Mouse (Mus musculus): ENCODE measurements around the gene Cdh6.
A peak's percentile ranks its signal among the peaks of the same experiment; 100 is the strongest.

Gene Cdh6

DNA sequence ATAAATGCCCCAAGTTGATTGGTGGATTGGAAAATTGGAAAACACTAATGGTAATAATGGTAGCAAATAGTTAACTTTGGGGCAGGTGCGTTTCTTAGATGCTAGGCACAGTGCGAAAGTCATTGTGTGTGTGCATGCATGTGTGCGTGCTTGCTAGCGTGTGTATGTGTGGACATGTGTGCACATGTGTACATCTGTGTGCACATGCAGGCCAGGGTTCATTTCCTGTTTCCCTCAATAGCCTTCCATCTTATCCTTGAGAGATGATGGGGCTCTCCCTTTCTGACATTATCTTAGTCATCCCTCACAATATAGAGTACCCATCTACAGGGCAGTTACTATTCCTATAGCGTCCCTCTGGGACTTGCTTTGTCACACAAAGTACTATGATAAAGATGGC, 17.7 kb downstream of the Cdh6 start:
- DNase-seq (ENCODE audit: low spot score in 2 of 2): no peak

DNA sequence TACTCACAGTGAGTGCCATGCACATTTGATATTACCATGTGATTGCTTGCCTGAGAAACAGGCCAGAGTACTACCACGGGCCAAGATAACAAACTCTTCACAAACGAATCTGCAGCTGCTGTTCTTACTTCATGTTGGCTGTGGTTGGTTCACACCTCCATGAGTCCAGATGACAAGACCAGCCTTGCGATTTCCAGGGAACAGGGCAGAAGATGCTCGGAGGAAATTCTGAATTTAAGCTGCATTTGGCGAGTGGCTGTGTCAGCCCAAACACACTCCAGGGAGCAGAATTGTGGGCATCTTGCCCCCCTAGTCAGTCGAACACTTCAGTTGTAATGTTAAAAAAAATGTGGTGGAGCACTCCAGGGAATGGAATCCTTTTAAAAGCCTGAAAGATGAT, 18.1 kb downstream of the Cdh6 start:
- no peak for DNase-seq (ENCODE audit: low spot score in 2 of 2)

DNA sequence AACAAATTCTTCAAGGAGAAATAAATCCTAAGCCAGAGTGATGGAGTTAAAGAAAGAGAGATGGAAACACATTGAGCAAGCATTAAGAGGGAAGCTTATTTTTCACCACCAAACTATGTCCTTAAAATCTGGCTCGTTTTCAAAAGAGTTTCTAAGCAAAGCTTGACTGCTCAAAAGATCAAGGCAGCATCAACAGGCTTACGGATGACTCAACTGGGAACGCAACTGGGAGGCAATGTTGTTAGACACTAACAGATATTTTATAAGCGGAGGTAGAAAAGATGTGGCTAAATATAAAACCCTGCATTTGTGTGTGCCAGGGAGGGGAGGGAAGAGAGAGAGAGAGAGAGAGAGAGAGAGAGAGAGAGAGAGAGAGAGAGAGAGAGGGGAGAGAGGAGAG, 31.5 kb downstream of the Cdh6 start:
- DNase-seq (ENCODE audit: low spot score in 2 of 2): no peak

DNA sequence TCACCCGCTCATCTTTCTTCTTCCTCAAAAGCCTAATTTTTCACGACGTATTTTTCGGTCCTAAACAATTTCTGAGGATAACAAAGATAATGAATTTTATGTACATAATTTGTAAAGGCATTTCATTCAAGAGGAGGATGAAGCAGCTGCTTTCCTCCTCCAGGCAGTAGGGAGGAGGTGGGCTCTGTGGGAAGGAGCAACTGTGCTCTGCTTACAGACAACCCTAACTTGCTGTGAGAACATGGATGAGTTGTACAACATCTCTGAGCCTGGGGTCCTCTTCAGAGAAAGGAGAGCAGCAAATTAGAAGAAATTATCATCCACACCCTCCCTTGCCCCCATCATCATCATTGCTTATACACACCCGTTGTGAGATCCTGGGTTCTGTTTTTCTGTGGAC, 33.8 kb downstream of the Cdh6 start:
- no peak for DNase-seq (ENCODE audit: low spot score in 2 of 2)

DNA sequence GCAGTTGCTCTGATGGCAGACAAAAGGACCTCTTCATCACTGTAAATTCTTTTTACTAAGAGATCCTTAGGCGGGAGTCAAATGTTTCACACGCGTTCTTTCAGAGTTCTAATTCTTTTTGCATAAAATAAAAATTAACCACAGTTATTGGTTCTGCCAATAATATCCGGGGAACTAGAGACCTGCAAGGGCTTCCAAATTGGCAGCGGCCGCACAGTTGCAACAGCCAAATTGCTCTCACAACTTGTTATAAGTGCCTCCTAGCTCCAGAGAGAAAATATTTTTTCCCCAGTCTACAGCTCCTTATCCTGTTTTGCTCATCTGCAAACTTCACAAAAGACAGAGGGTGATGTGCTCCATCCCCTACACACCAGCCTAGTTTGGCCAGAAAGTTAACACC, 36.3 kb downstream of the Cdh6 start:
- no peak for DNase-seq (ENCODE audit: low spot score in 2 of 2)

DNA sequence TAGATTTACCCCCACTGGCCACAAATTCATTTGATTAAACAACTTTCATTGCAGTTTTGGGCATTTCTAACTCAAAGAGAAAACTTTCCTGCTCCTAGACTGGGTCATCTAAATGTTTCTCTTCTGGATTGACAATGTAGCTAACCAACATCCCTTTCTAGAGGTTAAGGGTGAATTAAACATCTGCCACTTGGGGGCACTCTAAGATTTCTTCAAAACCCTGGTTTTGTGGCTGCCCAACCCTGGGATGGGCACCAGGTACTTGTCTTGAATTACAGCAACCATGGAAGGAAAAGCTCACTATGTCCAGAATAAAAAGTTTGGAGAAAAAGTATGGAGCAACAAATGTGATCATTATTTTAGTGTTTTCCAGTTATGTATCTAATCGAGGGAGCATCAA, 39.4 kb downstream of the Cdh6 start:
- DNase-seq (ENCODE audit: low spot score in 2 of 2): no peak

DNA sequence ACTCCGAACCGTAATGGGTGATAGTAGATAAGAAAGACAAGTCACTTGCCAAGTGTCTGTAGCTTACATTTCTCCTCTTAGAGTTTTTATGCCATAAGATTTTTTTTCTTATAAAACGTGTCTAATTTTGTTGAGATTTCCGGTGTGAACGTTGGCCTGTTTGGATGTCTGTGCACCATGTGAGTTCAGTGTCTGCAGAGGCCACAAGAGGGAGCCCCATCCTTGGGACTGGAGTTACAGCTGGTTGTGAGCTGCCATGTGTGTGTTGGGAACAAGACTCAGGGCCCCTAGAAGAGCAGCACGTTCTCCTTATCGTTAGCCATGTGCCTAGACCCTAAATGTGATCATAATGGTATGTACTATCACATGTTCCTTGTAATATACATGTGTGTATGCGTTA, 40.1 kb downstream of the Cdh6 start:
- DNase-seq (ENCODE audit: low spot score in 2 of 2): no peak

DNA sequence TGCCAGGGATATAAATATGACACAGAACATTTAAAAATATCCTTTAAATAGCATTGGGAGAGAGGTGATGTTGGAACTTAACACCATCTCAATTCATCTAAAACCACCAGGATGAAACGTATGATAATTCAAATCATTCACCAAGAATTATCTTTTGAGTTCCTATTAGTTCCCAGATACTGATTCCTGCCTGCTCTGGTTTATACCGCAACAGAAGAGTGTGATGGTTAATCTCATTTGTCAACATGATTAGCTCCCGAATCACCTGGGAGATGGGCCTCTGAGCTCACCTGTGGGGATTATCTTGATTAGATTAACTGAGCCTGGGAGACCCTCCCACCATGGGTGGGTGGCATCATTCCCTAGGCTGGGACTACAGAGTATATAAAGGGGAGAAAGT, 41.0 kb downstream of the Cdh6 start:
- DNase-seq (ENCODE audit: low spot score in 2 of 2): no peak

DNA sequence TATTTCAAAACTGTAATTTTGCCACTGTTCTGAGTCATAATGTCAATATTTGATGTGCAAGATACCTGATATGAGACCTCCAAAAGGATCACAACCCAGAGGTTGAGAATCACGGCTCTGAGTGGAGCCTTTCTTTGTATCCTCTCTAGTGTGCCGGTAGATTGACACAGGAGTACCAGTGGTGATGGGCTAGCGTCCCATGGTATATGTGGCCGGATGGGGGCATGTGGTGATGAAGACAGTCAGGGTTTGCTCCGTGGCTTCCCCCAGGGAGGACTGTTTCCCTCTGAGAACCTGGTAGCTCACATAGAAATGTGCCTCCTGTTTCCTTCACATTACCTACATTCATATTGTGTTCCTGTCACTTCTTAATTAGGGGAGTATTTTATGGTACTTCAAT, 43.2 kb downstream of the Cdh6 start:
- DNase-seq (ENCODE audit: low spot score in 2 of 2): no peak

DNA sequence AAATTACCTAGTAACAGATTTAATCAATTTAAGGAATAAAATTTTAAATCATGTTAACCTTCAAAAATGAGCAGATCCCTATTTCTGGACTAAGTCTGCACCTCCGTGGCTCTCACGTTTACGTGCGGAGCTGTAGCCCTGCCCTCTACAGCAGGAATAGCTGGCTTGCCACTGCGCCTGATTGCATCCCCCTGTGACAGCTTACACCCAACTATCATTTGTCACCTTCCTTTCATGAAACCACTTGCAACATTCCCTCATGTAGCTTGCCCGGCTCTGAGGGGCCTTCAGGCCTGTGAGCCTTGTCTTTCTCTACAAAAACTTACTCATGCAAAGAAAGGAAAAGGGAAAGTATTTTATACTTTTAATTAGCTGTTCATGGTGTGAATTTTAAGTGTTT, 73.1 kb downstream of the Cdh6 start:
- DNase-seq (ENCODE audit: low spot score in 2 of 2): no peak

DNA sequence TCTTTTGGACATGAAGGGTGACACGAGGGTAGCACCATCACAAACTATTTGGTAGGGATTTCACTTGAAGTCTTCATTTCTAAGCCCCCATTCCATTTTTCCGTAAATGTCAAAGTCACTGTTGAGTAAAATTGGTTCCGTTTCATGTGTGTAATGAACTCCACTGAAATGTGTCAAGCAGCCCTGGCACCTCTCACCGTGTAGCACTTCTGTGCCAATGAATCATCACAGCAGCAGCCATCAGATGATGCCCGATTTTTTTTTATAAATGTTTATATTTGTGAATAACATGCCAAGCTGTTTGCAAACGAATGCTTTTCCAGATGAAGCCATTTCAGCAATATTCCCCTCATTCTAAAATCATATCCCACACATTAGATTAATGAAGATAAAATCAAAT, 75.6 kb downstream of the Cdh6 start:
- DNase-seq (ENCODE audit: low spot score in 2 of 2): no peak

DNA sequence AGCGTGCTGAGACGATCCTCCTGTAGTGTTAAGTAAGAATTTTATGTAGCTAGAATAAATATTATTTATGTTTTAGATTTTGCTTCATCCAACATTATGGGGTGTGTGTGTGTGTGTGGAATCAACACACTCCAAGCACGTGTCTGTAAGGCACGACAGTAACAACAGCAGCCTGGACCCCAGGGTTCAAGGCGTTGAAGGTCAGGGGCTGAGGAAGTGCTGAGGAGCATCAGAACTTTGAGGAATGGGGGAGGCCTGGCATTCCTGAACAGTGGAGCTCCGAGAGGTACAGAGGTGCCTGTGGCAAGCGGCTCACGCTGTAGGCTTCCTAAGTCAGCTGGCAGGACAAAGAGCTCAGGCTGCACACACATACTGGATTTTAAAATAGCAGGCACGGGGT, 78.1 kb downstream of the Cdh6 start:
- no peak for DNase-seq (ENCODE audit: low spot score in 2 of 2)

DNA sequence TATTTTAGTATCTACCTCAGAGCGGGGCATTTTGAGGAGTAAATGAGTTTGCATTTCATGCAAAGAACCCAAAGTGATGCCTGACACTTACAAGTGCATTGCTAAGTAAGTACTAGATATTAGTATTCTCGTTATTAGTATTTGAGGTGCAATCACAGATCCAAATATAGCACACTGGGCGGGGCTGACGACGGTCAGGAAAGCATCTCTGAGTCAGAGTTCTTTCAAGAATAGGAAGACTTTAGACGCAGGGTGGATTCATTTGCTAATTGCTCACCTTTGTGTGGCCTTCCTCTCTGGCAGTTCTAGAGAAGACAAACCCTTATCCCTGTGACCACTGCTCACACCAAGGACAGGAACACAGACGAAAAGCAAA, 78.6 kb downstream of the Cdh6 start:
- no peak for DNase-seq (ENCODE audit: low spot score in 2 of 2)

DNA sequence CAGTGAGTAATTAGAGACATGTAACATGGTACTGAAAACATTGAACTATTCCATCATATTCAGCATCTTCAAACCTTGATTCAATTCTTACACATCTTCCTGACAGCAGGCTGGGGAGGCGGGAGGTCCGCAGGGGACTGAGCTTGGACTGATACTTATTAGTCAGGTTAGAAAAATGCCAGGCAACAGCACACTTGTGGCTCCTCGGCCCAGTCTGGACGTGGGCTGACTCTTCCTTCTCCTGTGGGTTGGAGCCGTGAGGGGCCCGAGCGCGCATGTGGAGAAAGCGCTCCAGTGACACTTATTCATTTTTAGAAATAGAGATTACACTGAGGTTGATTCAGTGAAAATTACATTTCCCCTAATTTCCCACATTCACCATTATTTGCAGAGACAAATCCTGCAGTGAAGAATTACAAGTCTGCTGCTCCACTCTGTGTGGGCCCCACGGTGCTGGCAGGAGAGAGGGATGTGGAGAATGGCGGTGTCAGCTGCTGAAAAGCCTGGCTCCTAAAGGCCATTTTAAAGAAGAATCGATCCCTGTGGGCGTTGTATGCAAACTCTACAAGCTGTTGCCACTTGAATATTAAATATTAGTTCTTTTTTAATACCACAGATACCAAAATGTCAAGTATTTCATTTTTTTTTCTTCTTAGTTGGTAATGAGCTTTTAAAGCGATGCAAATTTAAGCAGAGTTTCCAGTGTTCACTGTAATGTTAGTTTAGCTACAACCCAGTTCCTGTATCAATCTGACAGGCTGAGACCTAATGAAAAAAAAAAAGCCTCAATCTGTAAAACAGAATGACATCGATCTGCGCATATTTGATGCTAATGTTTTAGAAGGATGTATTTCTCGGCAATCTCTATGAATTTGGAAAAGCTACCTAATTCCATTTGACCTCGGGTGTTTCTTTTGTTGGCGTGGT, 79.3 kb downstream of the Cdh6 start:
- DNase-seq (ENCODE audit: low spot score in 2 of 2): no peak

DNA sequence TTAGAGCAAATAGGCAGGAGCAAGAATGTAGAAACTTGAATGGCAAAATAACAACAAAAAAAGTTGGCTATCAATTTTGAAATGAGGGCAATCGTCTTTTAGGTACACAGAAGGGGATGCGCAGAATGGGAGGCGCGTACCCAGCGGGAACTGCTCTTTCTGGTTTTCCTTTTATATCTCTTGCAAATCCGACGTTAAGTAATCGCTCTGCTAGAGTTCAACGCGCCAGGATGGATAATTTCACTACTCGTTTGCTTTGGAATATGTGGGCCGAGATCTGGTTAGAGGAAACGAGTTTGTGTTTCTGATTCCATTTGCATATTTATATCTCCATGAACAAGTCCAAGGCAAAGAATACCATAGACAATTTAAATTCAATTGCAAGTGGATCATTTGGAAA, 81.4 kb downstream of the Cdh6 start:
- no peak for DNase-seq (ENCODE audit: low spot score in 2 of 2)

DNA sequence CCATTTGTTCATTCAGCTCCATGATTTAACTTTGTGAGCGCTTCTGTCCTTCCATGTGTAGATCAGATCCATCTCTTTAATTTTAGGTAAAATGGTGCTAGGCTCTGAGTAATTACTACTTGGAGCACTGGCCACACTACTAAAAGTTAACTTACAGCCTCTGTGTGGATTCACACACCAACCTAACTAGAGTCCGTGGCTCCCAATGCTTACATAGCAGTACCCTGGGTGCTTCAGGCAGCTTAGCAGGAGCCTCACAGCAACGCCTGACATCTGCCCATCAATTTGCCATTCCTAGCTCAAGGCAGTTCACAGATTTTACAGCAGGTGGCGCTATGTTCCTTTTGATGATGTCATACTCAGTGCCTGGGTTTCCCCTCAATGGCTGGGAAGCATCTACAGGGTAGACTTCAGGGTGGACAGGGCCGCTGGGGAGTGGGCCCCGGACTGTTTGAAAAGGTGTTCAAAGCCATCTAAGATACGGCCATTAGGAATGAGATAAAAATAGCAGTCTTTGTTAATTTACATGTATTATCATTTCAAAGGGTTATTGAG, 84.9 kb downstream of the Cdh6 start:
- DNase-seq (ENCODE audit: low spot score in 2 of 2): peak in 1 of 2 experiments; percentile 40

DNA sequence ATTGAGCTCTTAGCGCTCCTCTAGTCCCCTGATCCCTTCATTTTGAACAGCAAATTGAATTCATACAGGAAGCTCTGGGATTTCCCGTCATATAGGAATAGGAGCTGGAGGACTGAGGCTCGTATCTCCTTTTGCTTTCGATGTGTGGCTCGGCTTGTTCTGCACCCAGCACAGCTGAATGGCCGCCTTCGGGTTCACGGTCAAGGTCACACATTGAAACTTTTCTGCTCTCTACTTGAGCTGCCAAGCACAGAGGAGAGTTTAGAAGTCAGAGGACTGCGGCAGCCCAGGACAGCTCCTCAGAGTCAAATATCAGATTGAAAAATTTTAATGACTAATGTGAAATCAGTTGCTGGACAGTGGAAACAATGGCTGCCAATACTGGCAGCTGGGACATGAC, 88.7 kb downstream of the Cdh6 start:
- DNase-seq (ENCODE audit: low spot score in 2 of 2): no peak

DNA sequence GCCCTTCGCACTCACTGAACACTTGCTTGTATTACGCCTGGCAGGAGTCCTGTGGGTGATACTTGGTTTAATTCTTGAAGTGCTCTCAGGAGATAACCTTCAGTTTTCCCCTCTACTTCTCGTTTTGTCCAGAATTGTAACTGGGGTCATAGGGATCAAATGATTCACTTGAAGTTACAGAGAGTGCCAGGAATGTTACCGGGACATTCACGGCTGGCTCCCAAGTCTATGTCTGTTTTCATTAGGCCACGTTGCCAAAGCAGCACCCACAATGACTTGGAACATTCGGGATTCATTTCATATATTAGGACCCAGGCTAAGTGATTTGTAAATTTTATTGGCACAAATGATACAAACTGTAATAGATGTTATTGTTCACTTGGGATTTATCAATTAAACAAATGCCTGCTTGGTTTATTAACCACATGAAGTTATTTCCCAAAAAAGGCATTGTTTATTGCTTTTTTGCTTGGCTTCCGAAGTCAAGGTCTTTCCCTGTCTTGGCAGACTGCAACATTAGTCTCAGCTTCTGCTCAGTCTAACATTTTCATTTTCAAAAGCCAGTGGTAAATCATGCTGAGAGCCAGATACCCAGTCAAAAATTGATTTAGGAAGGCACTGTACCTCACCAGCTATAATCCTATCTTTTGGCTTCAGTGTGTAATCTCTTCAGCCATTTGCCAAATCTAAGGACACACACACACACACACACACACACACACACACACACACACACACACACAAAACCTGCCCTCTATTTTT, 96.4 kb downstream of the Cdh6 start:
- DNase-seq (ENCODE audit: low spot score in 2 of 2): no peak

DNA sequence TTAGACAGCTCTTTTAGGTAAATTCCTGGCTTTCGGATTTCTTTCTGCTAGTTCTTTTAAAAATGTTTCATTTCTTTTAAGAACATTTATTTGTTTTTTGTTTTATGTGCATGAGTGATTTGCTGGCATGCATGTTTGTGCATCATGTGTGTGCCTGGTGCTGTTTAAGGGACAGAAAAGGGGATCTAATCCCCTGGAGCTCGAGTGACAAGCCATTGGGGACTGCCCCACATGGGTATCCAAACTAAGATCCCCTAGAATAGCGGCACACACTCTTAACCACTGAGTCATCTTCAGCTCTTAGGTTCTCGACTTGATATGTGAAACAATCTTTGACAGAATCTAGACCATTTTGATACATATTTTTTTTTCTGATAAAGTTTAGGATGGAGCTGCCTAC, 99.4 kb downstream of the Cdh6 start:
- no peak for DNase-seq (ENCODE audit: low spot score in 2 of 2)

DNA sequence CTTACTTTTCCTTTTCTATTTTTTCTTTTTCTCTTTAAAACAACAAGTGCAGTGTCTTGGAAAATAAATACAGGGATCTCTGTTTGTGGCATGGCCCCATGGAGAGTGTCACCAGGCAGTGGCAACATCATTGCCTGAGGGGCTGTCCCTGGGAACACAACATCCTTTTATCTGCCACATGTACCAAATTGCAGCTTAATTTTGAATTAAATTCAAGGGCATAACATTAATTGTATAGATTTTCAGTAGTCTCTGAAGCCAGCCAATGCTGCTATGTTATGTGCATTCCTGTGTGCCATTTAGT, 105.3 kb downstream of the Cdh6 start:
- no peak for DNase-seq (ENCODE audit: low spot score in 2 of 2)

DNA sequence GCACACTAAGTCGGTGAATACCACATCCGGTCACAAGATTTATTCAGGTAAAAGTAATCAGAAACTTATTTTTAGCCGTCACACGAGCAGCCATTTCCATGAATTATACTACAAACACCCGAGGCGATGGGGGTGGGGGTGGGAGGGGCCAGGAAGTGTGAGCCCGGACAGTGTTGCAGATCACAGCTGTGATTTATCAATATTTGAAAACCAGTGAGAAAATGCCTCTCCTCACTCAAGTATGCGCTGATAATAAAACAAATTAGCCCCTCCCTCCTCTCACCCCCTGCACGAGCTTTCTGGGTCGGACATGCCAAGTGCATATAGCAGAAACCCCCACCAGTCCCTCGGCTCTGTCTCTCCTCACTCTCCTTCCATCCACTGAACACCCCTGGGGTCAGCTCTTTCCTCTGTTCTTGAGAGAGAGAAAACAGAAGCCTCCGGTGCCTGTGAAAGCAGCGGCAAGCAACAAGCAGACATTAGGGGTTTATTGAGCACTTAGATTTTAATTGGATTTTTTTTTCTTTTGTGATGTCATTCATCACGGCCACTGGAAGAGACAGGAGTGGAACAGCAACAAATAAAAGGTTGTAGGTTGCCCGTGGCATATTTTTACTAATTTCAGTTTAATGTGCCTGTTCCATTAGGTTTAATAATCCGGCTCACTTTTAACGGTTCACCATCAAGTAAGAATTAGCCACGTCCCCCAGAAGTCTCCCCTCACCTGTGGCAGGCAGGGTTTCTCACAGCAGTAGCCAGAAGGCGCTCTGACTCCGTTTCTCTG, 105.9 kb downstream of the Cdh6 start:
- DNase-seq (ENCODE audit: low spot score in 2 of 2): no peak

DNA sequence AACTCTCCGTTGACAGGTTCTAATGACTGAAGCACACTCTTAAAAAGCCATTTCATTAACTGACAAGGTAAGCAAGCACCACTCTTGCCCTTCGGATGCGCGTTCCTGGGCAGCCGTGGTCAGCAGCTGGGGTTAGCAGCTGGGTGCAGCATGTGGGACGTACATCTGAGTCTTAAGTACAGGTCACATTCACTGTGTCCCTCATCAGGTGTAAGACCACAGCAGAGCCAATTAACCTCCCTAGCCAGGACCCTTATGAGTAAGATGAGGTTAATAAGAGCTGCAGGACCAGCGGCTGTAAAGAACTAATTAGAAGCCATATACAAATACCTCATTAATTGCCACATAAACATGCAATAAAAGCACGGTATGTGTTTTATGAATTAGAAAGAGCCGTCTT, 106.7 kb downstream of the Cdh6 start:
- no peak for DNase-seq (ENCODE audit: low spot score in 2 of 2)
